Comparison of ENCODE assay signal across 27 mouse cellular contexts in the genomic region with DNA sequence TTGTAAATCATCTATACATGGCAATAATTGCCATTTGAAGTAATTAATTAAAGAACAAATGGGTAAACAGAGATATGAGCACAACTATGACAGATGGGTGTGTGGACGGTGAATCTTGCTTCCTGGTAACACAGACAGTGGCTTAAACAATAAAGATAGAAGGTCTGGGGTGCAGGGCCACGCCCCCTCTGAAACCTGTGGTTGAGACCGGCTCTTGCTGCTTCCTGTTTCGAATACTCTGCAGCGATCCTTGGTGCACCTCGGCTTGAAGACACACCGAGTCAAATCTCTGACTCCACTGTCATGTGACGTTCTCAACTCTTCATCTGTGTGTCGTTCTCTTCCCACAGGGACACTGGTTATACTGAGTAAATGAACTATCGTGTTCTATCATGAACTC.
A peak's percentile ranks its signal among the peaks of the same experiment; 100 is the strongest.
DNase-seq lines count a peak whose midpoint lies in the region; ATAC-seq and TF ChIP-seq lines count a peak whose summit lies in the region.
"Had no signal": no experiment of that assay in that cellular context is flagged by ENCODE, and none has a peak within 500 bp of the region (broad histone marks: within the 10 kb centered on the region; RNA-seq: fewer than 3 reads in every experiment).

No protein-coding gene starts in this region.

- H3K27me3 ChIP-seq in testis, adult 2 months (ENCODE audit: control insufficient read depth, insufficient read depth, low read length) = no peaks in the 10 kb centered on the region
- H3K27me3 ChIP-seq in splenic B cell, adult 2 months (ENCODE audit: control insufficient read depth, insufficient read depth, low read length, poor library complexity, severe bottlenecking) = no peaks in the 10 kb centered on the region
- H3K27me3 ChIP-seq: embryonic facial prominence, embryonic 12.5 days; embryonic facial prominence, embryonic 15.5 days; heart, embryonic 12.5 days; heart, embryonic 15.5 days; hindbrain, embryonic 15.5 days had no signal

- no peaks in the 10 kb centered on the region for H3K4me1 ChIP-seq in testis, adult 2 months (ENCODE audit: control insufficient read depth, insufficient read depth, low read length)
- H3K4me1 ChIP-seq: embryonic facial prominence, embryonic 12.5 days; embryonic facial prominence, embryonic 15.5 days; heart, embryonic 12.5 days; heart, embryonic 15.5 days; hindbrain, embryonic 15.5 days had no signal

- no peak overlapping the region for H3K27ac ChIP-seq in testis, adult 2 months (ENCODE audit: control insufficient read depth, insufficient read depth, low read depth, low read length)
- H3K27ac ChIP-seq: embryonic facial prominence, embryonic 12.5 days; embryonic facial prominence, embryonic 15.5 days; gastrocnemius, adult 2 months; heart, embryonic 15.5 days; hindbrain, embryonic 15.5 days had no signal

- peak; percentile 65 to 71 for ATAC-seq in hematopoietic stem cell, adult 5-6 weeks (replicated peaks in 1 of 2; ENCODE audit: insufficient read depth in 1 of 2, low FRiP score in 2 of 2, low TSS enrichment in 1 of 2, low read depth in 1 of 2, poor library complexity in 2 of 2, severe bottlenecking in 2 of 2)
- ATAC-seq: forebrain, embryonic 14.5 days; forebrain, postnatal 0 days; Patski had no signal

- peak overlapping the region; percentile 5; the same call in 1 of the 2 replicates for H3K4me3 ChIP-seq in testis, adult 2 months (ENCODE audit: control insufficient read depth, low read depth, low read length)
- H3K4me3 ChIP-seq: embryonic facial prominence, embryonic 12.5 days; embryonic facial prominence, embryonic 15.5 days; gastrocnemius, adult 2 months; heart, embryonic 12.5 days; heart, embryonic 15.5 days; hindbrain, embryonic 15.5 days had no signal

- no peaks in the 10 kb centered on the region for H3K36me3 ChIP-seq in testis, adult 2 months (ENCODE audit: control insufficient read depth, insufficient read depth, low read length)
- no peaks in the 10 kb centered on the region for H3K36me3 ChIP-seq in splenic B cell, adult 2 months (ENCODE audit: control insufficient read depth, insufficient read depth, low read length, poor library complexity, severe bottlenecking)
- H3K36me3 ChIP-seq: embryonic facial prominence, embryonic 12.5 days; embryonic facial prominence, embryonic 15.5 days; G1E; heart, embryonic 12.5 days; heart, embryonic 15.5 days; hindbrain, embryonic 15.5 days had no signal

- DNase-seq in testis, postnatal 10 days (ENCODE audit: low spot score) = no peak
- peak; percentile 30 for DNase-seq in c-Kit-positive CD71-negative TER-119-negative erythroid progenitor cells, embryonic 14.5 days (ENCODE audit: low read depth)
- peak; percentile 16 for DNase-seq in splenic B cell, adult 2 months (ENCODE audit: low read depth, low spot score)
- no peak for DNase-seq in layer of hippocampus, adult 9-11 months
- no peak for DNase-seq in neural tube, embryonic 10.5 days (ENCODE audit: extremely low spot score, low spot score)
- no peak for DNase-seq in kidney, postnatal 10 days
- DNase-seq: adrenal gland, adult 2 months; adrenal gland, postnatal 14 days; cerebellum, adult 11-12 months; cerebellum, adult 8-10 months; cerebellum, postnatal 10 days; forebrain, postnatal 0 days; gastrocnemius, adult 2 months; gastrocnemius, postnatal 14 days; heart, adult 18-20 months; heart, postnatal 10 days; heart, postnatal 36 days had no signal

- no peak for TF ChIP-seq CTCF in testis, adult 2 months (IDR thresholded peaks at IDR 0.05; ENCODE audit: control insufficient read depth, insufficient read depth, insufficient replicate concordance, low read depth, low read length)

- no peak for TF ChIP-seq POLR2A in testis, adult 2 months (IDR thresholded peaks at IDR 0.05; ENCODE audit: control insufficient read depth, low read depth, low read length)

Comparison
In these comparisons a context has a peak if more than half of its experiments do, and no peak if none do; other contexts are left out.
1. DNase-seq: peak in c-Kit-positive CD71-negative TER-119-negative erythroid progenitor cells, embryonic 14.5 days (single experiment) and splenic B cell, adult 2 months (single experiment); none in testis, postnatal 10 days (single experiment), layer of hippocampus, adult 9-11 months (single experiment), neural tube, embryonic 10.5 days (single experiment) and kidney, postnatal 10 days (single experiment).